In genomic region chr4:131901090-131901489, GRCm38 (mm10) we compare ENCODE assay signal across 17 mouse cellular contexts. TPM values are rescaled to one million over a fixed set of nuclear protein-coding genes. Genes with fewer than 3 reads are reported as not detected.
"Had no signal": no experiment of that assay in that cellular context is flagged by ENCODE, and none has a peak within 500 bp of the region (broad histone marks: within the 10 kb centered on the region; RNA-seq: fewer than 3 reads in every experiment).

No protein-coding gene starts in this region.

- H3K27ac ChIP-seq: liver, embryonic 13.5 days; neural tube, embryonic 12.5 days; neural tube, embryonic 15.5 days; stomach, postnatal 0 days had no signal

- H3K9me3 ChIP-seq: liver, embryonic 13.5 days; neural tube, embryonic 12.5 days; neural tube, embryonic 15.5 days had no signal

- H3K4me1 ChIP-seq: liver, embryonic 13.5 days; neural tube, embryonic 12.5 days; neural tube, embryonic 15.5 days had no signal

- H3K9ac ChIP-seq: liver, embryonic 13.5 days; neural tube, embryonic 12.5 days; neural tube, embryonic 15.5 days had no signal

- H3K27me3 ChIP-seq: liver, embryonic 13.5 days; neural tube, embryonic 12.5 days; neural tube, embryonic 15.5 days had no signal

- H3K4me3 ChIP-seq: liver, embryonic 13.5 days; neural tube, embryonic 12.5 days; neural tube, embryonic 15.5 days had no signal

- DNase-seq: kidney, postnatal 14 days; kidney, postnatal 4 days; liver, embryonic 13.5 days; lung, adult 2 months; lung, postnatal 14 days; lung, postnatal 4 days; midbrain, embryonic 14.5 days; right cerebral cortex, adult 18-20 months; right cerebral cortex, postnatal 14 days; right cerebral cortex, postnatal 4 days; thymus, adult 2 months; thymus, postnatal 14 days had no signal

RNA-seq across cellular contexts. Expression of gene Tmem200b, which starts 20.5 kb away (rescaled TPM):
- total RNA-seq: megakaryocyte progenitor cell, adult 5-6 weeks had no signal
- polyA plus RNA-seq: liver, embryonic 16.5 days; midbrain, embryonic 14.5 days had no signal
